Mouse (Mus musculus): Measurements from ENCODE around the gene Ptprb.
A peak's percentile ranks its signal among the peaks of the same experiment; 100 is the strongest.

Gene Ptprb

GRCm38 (mm10) chr10:116374111-116374510 lies 98.8 kb downstream of the Ptprb start:
- no peak for DNase-seq (ENCODE audit: low read depth, low spot score)

DNA sequence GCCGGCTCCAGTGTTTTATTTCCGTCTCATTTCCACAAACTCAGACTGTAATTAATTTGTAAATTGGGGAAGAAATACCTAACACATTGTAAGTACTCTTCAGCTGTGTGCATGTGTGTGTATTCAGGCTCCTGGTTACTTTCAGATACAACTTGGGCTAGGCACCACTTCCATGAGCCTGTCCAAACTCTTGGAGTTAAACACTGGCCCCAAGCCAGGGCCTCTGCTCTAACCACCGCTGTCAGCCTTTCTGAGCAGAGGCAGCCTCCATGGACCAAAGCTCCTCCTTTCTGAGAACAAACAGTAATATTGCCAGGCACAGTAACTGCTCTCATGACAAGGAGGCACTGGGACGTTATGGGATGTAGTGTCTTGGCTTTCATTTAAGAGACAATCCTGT lies 101.5 kb downstream of the Ptprb start:
- DNase-seq (ENCODE audit: low read depth, low spot score), result no peak

DNA sequence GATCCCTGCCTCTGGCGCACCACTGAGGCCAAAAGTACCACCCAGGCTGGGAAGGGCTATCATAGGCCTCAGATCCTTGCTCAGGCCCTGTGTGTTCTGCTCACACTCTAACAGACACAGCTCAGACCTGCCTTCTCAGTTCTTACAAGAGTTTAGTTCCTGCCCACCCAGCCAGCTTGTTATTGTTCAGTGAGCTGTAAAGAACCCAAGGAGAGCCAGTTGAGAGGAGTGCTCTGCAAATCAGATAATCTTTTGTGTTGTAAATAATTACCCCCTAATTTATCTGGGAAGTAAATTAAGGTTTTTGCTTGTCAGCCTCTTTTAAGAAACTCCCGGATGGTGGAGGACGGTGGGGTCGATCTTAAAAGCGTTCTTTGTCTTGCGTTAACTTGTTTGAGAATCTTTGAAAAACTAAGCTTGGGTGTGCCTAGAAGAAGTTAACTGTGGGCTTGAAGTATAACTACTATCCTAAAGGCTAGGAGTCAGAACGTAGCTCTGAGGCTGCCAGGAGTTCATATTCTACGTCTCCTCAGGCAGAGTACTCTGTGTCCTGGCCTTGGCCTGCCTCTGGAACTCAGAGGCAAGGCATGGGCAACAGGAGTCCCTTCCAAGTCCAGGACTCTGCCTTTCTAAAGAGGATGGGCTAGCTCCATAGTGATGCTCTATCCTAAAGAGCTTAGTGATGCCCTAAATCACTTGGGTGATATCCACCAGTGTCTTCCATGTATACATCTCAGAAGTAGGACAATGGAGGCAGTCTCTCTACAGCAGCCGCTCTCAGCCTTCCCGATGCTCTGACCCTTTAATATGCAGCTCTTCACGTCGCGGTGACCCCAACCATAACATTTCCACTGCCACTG lies 107.7 kb downstream of the Ptprb start:
- DNase-seq (ENCODE audit: low read depth, low spot score), result peak; percentile 59

DNA sequence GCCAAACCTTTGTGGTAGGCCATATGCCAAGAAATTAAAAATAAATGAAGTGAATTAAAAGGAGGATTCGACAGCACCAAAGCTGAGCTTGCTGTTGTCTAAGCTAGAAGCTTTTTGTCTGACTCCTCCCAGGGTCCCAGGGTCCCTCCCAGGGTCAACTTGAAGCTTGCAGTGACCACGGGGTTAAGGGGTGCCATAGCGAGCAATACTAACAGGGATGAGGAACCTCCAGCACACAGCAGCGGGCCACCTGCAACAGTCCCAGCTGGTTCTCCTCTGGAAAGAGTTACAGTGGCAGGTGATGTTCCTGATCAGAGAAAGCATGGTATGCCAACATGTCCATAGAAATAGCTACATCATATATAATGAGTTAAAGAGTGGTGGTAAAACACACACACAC lies 109.1 kb downstream of the Ptprb start:
- DNase-seq (ENCODE audit: low read depth, low spot score), result no peak

DNA sequence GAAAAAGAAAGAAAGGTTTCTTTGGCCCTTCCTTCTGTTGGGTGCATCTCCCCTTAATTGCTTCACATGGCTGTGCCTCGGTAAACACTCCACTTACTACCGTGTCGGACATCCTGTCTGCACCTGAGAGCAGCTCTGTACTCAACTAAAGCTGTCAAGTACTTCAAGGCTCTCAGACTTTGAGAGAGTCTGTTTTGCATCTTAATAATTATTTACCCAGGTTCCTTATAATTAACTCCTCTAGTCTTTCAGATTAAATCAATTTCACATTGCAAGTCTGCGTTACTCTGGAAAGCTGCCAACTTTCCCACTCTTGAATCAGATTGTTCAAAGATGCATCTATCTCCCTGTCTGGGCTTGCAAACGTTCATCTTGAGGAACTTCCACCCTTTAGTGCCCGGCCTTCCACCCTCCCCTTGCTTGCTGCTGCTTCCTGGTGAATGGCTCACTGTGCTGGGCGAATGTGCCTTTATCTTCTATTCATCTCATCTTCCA lies 111.1 kb downstream of the Ptprb start:
- no peak for DNase-seq (ENCODE audit: low read depth, low spot score)

GRCm38 (mm10) chr10:116388840-116389239 lies 113.5 kb downstream of the Ptprb start:
- no peak for DNase-seq (ENCODE audit: low read depth, low spot score)

DNA sequence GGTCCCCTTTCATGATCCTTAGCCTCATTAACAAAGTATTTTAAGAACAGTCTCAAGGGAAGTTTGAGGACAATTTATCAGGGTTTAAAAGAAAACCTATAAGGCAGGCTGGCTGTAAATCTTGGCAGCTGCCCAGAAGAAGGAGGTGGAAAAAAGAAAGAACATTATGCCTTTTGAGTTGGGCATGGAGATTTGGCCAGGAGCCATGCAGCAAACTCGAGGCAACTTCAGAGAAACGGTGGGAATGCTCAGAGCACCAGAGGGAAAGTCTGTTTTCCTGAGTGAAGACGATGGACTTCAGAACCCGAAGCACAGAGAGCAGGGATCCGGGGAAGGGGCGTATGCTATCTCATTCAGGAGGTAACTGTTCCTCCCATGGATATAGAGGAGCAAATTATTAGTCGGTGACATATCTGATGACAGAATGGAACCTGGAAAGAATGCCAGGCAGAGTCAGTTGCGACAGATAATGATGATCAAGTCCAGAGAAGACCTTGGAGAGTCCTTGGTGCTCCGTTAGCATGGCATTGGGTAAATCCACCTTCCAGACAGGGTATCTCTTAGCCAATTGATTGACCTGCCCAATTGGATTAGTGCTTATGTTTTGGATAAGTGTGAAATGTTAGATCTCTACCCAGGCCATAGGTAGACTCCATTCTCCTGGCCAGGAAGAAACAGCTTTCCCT lies 118.6 kb downstream of the Ptprb start:
- no peak for DNase-seq (ENCODE audit: low read depth, low spot score)

- DNase-seq (ENCODE audit: low read depth, low spot score), result peak; percentile 34
These were observed 119.3 kb downstream of the Ptprb start for GRCm38 (mm10) chr10:116394585-116394984.

- DNase-seq (ENCODE audit: low read depth, low spot score), result no peak
These were observed 121.0 kb downstream of the Ptprb start for GRCm38 (mm10) chr10:116396279-116396678.

DNA sequence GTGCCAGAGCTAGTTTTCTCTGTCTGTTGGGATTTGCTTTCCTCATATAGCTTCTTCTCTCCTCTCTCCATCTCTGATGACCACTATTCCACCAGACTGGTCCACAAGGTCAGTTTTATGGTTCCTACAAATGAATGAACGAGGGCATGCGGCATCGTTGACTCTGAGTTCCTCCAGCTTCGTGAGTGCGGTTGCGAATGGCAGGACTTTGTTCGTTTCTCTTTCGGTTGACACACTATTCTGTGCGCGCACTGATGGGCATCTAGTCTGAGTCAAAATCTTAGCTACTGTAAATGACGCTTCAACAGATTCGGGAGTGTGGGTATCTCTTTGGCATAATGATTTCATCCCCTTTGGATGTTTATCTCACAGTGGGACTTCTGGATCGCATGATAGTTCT lies 121.6 kb downstream of the Ptprb start:
- DNase-seq (ENCODE audit: low read depth, low spot score), result no peak

DNA sequence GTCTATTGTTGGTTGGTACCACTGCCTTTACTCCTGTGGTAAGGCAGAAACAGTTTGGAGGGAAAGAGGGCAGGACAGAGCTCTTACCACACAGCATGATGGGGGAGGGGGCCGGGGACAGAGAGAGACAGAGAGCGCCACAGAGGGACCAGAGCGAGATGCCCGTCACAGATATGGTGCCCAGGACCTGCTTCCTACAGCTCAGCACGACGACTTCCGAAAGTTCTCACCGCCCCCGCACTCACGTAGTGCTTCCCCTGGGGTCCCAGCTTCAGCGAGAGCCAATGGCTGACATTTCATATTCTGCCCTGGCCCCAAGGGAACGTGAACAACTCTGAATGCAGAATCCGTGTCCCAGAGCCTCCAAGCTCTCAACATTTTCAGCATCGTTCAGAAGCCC lies 122.2 kb downstream of the Ptprb start:
- DNase-seq (ENCODE audit: low read depth, low spot score), result no peak

- no peak for DNase-seq (ENCODE audit: low read depth, low spot score)
These were observed 122.7 kb downstream of the Ptprb start for GRCm38 (mm10) chr10:116397973-116398372.

- no peak for DNase-seq (ENCODE audit: low read depth, low spot score)
These were observed 127.6 kb downstream of the Ptprb start for GRCm38 (mm10) chr10:116402742-116403425.

DNA sequence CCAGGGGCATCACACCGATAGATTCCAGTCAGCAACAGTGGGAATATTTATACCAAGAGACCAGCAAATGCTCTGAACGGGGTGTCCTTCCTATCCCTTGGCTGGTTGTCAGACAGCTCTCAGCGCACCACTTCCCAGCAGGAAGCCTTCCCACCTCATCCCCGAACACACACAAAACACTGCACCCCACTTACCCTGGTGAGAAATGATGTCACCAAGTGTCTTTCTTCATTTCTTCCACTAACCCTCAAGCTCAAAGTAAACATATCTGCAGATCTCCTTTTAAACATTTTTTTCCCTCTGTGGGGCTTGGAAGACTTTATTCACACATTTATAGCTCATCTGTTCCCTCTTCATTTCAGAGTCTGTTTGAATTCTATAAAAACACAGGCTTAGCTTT lies 128.4 kb downstream of the Ptprb start:
- no peak for DNase-seq (ENCODE audit: low read depth, low spot score)

DNA sequence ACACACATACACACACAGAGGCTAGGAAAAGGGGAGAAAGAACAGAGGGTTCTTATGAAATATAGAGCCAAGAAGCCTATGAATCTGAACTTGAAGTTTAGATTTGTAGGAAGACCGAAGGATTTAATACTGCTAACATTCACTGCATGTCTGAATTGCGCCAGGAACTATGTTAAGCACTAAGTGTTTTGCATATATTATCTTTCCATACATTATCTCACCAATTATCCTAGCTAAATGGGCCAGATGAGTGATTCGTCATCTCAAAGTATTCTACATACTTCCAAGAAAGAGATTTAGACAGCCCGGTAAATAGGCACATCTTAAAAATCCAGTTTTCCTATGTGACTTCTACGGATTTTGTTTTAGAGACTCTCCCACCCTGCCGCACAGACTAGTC lies 129.7 kb downstream of the Ptprb start:
- DNase-seq (ENCODE audit: low read depth, low spot score), result no peak

DNA sequence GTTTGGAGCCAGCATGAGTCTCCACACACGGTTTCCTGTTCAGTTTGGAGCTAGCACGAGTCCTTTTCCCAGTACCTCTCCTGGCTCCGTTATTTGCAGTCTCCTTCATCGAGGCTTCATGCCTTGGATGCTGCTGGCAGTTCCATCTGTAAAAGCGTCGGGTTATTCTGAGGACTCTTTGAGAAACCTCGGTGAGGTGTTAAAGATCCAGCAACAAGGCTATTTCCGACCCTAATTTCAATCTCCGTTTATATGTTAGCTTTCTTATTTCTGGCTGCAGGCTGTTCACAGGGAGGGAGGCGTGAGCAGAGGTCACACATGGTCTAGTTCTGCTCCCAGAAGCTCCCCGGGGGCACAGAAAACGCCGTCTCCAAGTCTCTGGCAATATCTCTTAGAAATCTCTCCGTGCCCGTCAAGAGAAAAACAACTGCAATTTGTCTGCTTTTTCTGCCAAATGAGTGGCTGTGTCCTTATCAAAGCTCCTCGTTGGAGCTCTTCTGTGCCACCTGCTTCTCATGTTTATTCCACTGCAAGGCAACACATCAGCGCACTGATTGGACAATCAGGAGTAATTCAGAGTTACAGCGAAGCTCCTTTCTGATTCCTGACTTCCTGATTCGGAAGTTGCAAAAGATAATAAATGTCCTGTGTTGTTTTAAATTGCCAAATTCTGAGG lies 132.5 kb downstream of the Ptprb start:
- no peak for DNase-seq (ENCODE audit: low read depth, low spot score)

- no peak for DNase-seq (ENCODE audit: low read depth, low spot score)
These were observed 135.5 kb downstream of the Ptprb start for GRCm38 (mm10) chr10:116410826-116411225.

GRCm38 (mm10) chr10:116416142-116416541 lies 140.8 kb downstream of the Ptprb start:
- DNase-seq (ENCODE audit: low read depth, low spot score), result no peak

DNA sequence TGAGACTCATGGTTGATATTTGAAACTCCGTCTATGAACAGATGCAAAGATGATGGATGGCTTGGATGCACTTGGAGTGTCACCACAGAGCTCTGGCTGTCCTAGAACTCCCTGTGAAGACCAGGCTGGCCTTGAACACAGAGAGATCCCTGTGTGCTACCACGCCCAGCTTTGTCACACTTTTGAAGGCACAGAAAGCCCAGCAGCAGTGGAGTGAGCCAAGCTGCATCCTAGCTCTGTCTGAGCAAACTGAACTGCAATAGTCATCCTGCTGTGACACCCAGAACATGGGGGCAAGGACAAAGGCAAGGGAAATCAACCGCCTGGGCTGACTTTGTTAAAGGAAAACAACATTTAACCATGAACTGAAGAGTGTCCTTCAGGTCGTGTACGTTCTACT lies 141.4 kb downstream of the Ptprb start:
- peak; percentile 23 for DNase-seq (ENCODE audit: low read depth, low spot score)

GRCm38 (mm10) chr10:116418121-116418726 lies 142.9 kb downstream of the Ptprb start:
- peak; percentile 66 for DNase-seq (ENCODE audit: low read depth, low spot score)

- DNase-seq (ENCODE audit: low read depth, low spot score), result no peak
These were observed 145.7 kb downstream of the Ptprb start for GRCm38 (mm10) chr10:116420976-116421375.
